Mouse (Mus musculus): ENCODE data around the gene Slc7a7. TPM values are rescaled to one million over a fixed set of nuclear protein-coding genes. Genes with fewer than 3 reads are reported as not detected.

The Slc7a7 gene
- polyA plus RNA-seq, 2 experiments = 4.5 to 7.4 TPM

- no peaks in the 10 kb centered on the region; the same call in 1 of the 2 replicates for H3K4me1 ChIP-seq (ENCODE audit: control insufficient read depth, insufficient read depth, low read length)
- H3K4me2 ChIP-seq (replicated peaks; ENCODE audit: low read depth, low read length, severe bottlenecking) = no peak overlapping the region
- TF ChIP-seq POLR2A (IDR thresholded peaks at IDR 0.05; ENCODE audit: borderline replicate concordance, extremely low read depth, insufficient read depth, insufficient read length) = no peak
- DNase-seq (ENCODE audit: low spot score) = no peak
- H3K9ac ChIP-seq (ENCODE audit: low read depth, low read length, severe bottlenecking) = no peak overlapping the region
- no peak for ATAC-seq (ENCODE audit: low FRiP score, low read depth)
- 15% methylated on average over 3 of the region's 3 CpGs for WGBS
- H3K36me3 ChIP-seq (ENCODE audit: control insufficient read depth, insufficient read depth, low read length) = no peaks in the 10 kb centered on the region
- no peaks in the 10 kb centered on the region for H3K9me3 ChIP-seq (ENCODE audit: control insufficient read depth, low read length)
- no peaks in the 10 kb centered on the region for H3K27me3 ChIP-seq (ENCODE audit: control insufficient read depth, insufficient read depth, low read length)
- no peak overlapping the region for H3K4me3 ChIP-seq (replicated peaks; ENCODE audit: low read length)
- no peak overlapping the region for H3K27ac ChIP-seq (replicated peaks; ENCODE audit: low read depth, low read length)
Observed at GRCm38 (mm10) chr14:54401723-54402122, 15.9 kb downstream of the Slc7a7 start.

- no peak overlapping the region for H3K4me3 ChIP-seq (replicated peaks; ENCODE audit: low read length)
- TF ChIP-seq POLR2A (IDR thresholded peaks at IDR 0.05; ENCODE audit: borderline replicate concordance, extremely low read depth, insufficient read depth, insufficient read length) = no peak
- no peaks in the 10 kb centered on the region for H3K27me3 ChIP-seq (ENCODE audit: control insufficient read depth, insufficient read depth, low read length)
- DNase-seq (ENCODE audit: low spot score) = no peak
- no peak overlapping the region for H3K4me2 ChIP-seq (replicated peaks; ENCODE audit: low read depth, low read length, severe bottlenecking)
- no peak overlapping the region for H3K27ac ChIP-seq (replicated peaks; ENCODE audit: low read depth, low read length)
- H3K9ac ChIP-seq (ENCODE audit: low read depth, low read length, severe bottlenecking) = no peak overlapping the region
- no peaks in the 10 kb centered on the region for H3K36me3 ChIP-seq (ENCODE audit: control insufficient read depth, insufficient read depth, low read length)
- no peak for ATAC-seq (ENCODE audit: low FRiP score, low read depth)
- H3K4me1 ChIP-seq (ENCODE audit: control insufficient read depth, insufficient read depth, low read length) = no peaks in the 10 kb centered on the region; the same call in 1 of the 2 replicates
- 30% methylated on average over 8 of the region's 8 CpGs for WGBS
- H3K9me3 ChIP-seq (ENCODE audit: control insufficient read depth, low read length) = no peaks in the 10 kb centered on the region
Observed at GRCm38 (mm10) chr14:54398921-54399382, 18.6 kb downstream of the Slc7a7 start.

- Histone ChIP-seq H3K4me1 (ENCODE audit: control insufficient read depth, insufficient read depth, low read length) (no peaks in the 10 kb centered on the region; the same call in 1 of the 2 replicates), H3K9ac (ENCODE audit: low read depth, low read length, severe bottlenecking) (no peak overlapping the region), H3K36me3 (ENCODE audit: control insufficient read depth, insufficient read depth, low read length) (no peaks in the 10 kb centered on the region), H3K27me3 (ENCODE audit: control insufficient read depth, insufficient read depth, low read length) (no peaks in the 10 kb centered on the region), H3K4me2 (replicated peaks; ENCODE audit: low read depth, low read length, severe bottlenecking) (no peak overlapping the region), H3K4me3 (replicated peaks; ENCODE audit: low read length) (no peak overlapping the region), H3K9me3 (ENCODE audit: control insufficient read depth, low read length) (no peaks in the 10 kb centered on the region), H3K27ac (replicated peaks; ENCODE audit: low read depth, low read length) (no peak overlapping the region)
- ATAC-seq (ENCODE audit: low FRiP score, low read depth) (no peak), DNase-seq (ENCODE audit: low spot score) (no peak)
- 68% methylated on average over 7 of the region's 7 CpGs for WGBS
- TF ChIP-seq POLR2A (IDR thresholded peaks at IDR 0.05; ENCODE audit: borderline replicate concordance, extremely low read depth, insufficient read depth, insufficient read length) = no peak
Observed at GRCm38 (mm10) chr14:54398528-54398916, 19.1 kb downstream of the Slc7a7 start.

- 53% methylated on average over 7 of the region's 7 CpGs for WGBS
- ATAC-seq (ENCODE audit: low FRiP score, low read depth) = no peak
- H3K9ac ChIP-seq (ENCODE audit: low read depth, low read length, severe bottlenecking) = no peak overlapping the region
Observed at GRCm38 (mm10) chr14:54397872-54398527, 19.6 kb downstream of the Slc7a7 start.

GRCm38 (mm10) chr14:54396685-54397084, 20.9 kb downstream of the Slc7a7 start:
- Histone ChIP-seq H3K4me2 (replicated peaks; ENCODE audit: low read depth, low read length, severe bottlenecking) (no peak overlapping the region), H3K27ac (replicated peaks; ENCODE audit: low read depth, low read length) (no peak overlapping the region), H3K27me3 (ENCODE audit: control insufficient read depth, insufficient read depth, low read length) (no peaks in the 10 kb centered on the region), H3K9me3 (ENCODE audit: control insufficient read depth, low read length) (no peaks in the 10 kb centered on the region), H3K4me3 (replicated peaks; ENCODE audit: low read length) (no peak overlapping the region), H3K9ac (ENCODE audit: low read depth, low read length, severe bottlenecking) (no peak overlapping the region), H3K36me3 (ENCODE audit: control insufficient read depth, insufficient read depth, low read length) (no peaks in the 10 kb centered on the region), H3K4me1 (ENCODE audit: control insufficient read depth, insufficient read depth, low read length) (no peaks in the 10 kb centered on the region; the same call in 1 of the 2 replicates)
- no peak for TF ChIP-seq POLR2A (IDR thresholded peaks at IDR 0.05; ENCODE audit: borderline replicate concordance, extremely low read depth, insufficient read depth, insufficient read length)
- 78% methylated on average over 7 of the region's 7 CpGs for WGBS
- ATAC-seq (ENCODE audit: low FRiP score, low read depth) (no peak), DNase-seq (ENCODE audit: low spot score) (no peak)

More at GRCm38 (mm10) chr14:54397872-54398527, 19.6 kb downstream of the Slc7a7 start:
- Histone ChIP-seq H3K9me3 (ENCODE audit: control insufficient read depth, low read length) (no peaks in the 10 kb centered on the region), H3K27ac (replicated peaks; ENCODE audit: low read depth, low read length) (no peak overlapping the region), H3K36me3 (ENCODE audit: control insufficient read depth, insufficient read depth, low read length) (no peaks in the 10 kb centered on the region), H3K4me3 (replicated peaks; ENCODE audit: low read length) (no peak overlapping the region), H3K4me1 (ENCODE audit: control insufficient read depth, insufficient read depth, low read length) (no peaks in the 10 kb centered on the region; the same call in 1 of the 2 replicates), H3K4me2 (replicated peaks; ENCODE audit: low read depth, low read length, severe bottlenecking) (no peak overlapping the region), H3K27me3 (ENCODE audit: control insufficient read depth, insufficient read depth, low read length) (no peaks in the 10 kb centered on the region)
- no peak for TF ChIP-seq POLR2A (IDR thresholded peaks at IDR 0.05; ENCODE audit: borderline replicate concordance, extremely low read depth, insufficient read depth, insufficient read length)
- DNase-seq (ENCODE audit: low spot score) = no peak
